Mouse (Mus musculus): ENCODE measurements around the gene Cd5l.

Gene Cd5l

DNA sequence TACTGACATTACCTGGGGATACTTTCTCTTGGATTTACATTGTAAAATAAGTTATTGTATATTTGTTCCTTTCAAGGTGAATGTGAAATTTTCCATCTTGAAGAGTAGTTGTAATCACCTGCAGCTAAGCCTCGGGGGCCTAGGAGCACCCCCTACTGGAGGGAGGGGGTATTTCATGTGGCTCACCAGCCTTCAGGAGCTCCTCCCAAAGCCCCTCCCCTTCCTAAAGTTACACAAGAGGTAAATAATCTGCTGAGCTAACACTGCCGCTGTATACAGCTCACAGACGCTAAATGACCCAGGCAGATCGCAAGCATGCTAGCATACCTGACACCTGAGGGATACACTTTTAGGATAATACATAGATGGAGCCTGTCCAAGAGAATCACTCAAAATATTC is 50.5 kb downstream of the Cd5l start:
- DNase-seq (ENCODE audit: low read depth, low spot score) = no peak

DNA sequence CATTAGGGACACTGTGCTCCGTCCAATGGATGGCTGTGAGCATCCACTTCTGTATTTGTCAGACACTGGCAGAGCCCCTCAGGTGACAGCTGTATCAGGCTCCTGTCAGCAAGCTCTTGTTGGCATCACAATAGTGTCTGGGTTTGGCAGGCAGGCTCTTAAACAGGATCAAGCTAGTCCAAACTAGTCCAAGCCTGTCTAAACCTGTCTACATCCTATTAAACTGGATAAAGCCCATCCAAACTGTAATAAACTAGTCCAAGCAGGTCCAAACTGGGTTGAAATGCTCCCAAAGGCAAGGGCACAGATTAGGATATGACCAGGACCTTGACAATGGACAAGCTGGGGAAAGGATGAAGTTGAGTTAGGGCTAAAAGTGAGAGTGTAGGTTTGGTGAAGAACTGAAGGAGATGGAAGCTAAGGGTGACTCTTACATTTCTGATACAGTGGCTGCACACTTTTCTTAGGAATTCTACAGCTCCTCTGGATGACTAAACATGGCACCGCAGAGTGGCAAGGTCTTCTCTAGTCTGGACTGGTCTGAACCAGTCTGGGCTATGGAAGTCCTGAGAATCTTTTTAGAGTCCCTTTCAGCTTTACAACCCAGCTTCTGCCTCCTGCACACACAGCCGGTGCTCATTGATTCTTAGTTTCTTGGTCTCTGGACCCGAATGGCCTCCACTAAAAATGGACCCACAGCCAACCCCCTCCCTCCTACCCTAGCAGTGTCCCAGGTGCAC is 51.7 kb downstream of the Cd5l start:
- no peak for DNase-seq (ENCODE audit: low read depth, low spot score)

DNA sequence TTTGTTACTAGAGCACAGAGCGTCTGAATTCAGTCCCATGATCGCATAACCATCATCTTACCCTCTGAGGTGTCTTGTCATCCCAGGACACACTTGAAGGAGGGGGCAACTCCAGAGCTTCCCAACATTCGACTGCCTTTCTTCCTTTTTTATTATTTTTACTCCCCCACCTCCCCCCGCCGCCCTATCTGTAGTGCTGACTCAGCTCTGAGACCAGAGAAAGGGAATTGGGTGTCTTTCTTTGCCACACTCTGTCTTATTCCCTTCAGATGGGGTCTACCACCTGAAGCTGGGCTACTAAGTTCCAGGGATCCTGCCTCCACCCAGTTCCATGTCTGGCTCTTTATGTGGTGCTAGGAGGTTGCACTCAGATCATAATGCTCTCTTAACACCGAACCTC is 52.9 kb downstream of the Cd5l start:
- no peak for DNase-seq (ENCODE audit: low read depth, low spot score)

DNA sequence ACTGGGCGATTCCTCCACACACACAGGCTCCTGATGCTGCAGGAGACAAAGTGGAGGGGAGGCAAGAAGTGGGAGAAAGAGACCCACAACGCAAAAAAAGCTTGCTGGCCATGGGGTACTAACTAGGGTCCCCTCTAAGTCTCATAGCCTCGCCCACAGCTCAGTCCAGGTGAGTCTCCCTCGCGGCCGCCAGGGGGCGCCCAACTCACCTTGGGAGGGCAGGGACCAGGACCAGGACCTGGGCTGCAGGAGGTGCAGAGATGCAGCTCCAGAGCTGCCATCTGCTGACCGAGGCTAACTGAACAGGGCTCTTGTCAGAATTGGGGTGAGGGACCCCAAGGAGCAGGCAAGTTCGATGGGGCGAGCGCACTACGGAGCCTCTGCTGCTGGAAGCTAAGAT is 53.5 kb downstream of the Cd5l start:
- no peak for DNase-seq (ENCODE audit: low read depth, low spot score)

DNA sequence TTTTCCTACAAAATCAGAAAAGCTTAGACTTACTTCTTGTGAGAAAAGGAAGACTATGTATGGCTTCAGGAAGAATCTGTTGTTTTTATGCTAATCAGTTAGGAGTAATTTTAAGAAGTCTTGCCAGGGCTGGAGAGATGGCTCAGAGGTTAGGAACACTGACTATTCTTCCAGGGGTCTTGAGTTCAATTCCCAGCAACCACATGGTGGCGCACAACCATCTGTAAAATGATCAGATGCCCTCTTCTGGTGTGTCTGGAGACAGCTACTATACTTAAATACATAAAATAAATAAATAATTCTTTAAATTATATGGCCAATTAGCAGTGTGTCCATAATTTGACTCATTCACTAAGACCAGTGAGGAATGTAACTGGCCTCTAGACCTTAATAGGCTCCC is 63.0 kb downstream of the Cd5l start:
- no peak for DNase-seq (ENCODE audit: low read depth, low spot score)

All from retina, adult 2 months (tissue).